Mouse (Mus musculus) stomach, postnatal 0 days (tissue): ENCODE measurements around the gene Nfe2l2.

ENCODE experiments used
- CTCF ChIP-seq: IDR thresholded peaks from 2 replicates; pipeline ENCODE4 v1.5.1; 2016; ENCODE audit warnings: antibody characterized with exemption, low read depth, mild to moderate bottlenecking, moderate library complexity
- EP300 ChIP-seq: optimal IDR thresholded peaks from 2 replicates; pipeline ENCODE3; 2016; ENCODE audit warnings: antibody characterized with exemption

DNA sequence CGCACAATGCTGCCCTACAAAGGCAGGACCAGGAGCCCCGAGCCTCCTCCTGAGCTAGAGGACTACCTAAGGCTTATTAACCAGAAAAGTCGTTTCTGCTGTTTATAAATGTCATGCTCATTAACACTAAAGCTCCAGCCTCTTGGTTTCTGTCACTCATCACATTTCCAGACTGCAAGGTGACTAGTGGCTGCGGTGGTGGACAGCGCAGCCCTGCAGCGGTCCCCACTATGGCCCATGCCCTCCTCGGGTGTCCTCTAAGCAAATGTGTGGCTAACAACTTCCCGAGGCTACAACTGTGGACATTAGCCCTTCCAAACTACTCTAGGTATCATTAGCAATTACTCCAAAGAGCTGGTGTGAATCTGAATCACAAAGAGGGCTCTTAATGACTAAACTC lies 13.1 kb downstream of the Nfe2l2 start:
- TF ChIP-seq EP300 (no peak), CTCF (no peak)
